Mouse (Mus musculus) neural tube, embryonic 13.5 days (tissue): ENCODE measurements around the gene Odf3b. TPM values are rescaled to one million over a fixed set of nuclear protein-coding genes. Genes with fewer than 3 reads are reported as not detected.
A peak's percentile ranks its signal among the peaks of the same experiment; 100 is the strongest.

ENCODE experiments used
- ATAC-seq: fragments of 200-750 bp; cut with Nextera tagmentation; 2 replicates; pipeline ENCODE4 v1.8.0; 2017; ENCODE audit warnings: low read depth, mild to moderate bottlenecking, moderate TSS enrichment, moderate library complexity
- H3K27ac ChIP-seq: fragments of 300-500 bp; sonication (generic); replicated peaks from 2 replicates; pipeline ENCODE4 v1.5.1; 2015; ENCODE audit warnings: moderate library complexity, mild to moderate bottlenecking, inconsistent platforms
- H3K27me3 ChIP-seq: fragments of 300-500 bp; sonication (generic); 2 replicates; pipeline ENCODE4 v1.6.1; 2015; ENCODE audit warnings: mild to moderate bottlenecking, inconsistent platforms
- H3K36me3 ChIP-seq: fragments of 300-500 bp; sonication (generic); 2 replicates; pipeline ENCODE4 v1.6.1; 2015; ENCODE audit warnings: mild to moderate bottlenecking, inconsistent platforms
- H3K4me1 ChIP-seq: fragments of 300-500 bp; sonication (generic); replicated peaks from 2 replicates; pipeline ENCODE4 v1.6.1; 2015; ENCODE audit warnings: inconsistent platforms
- H3K4me2 ChIP-seq: fragments of 300-500 bp; sonication (generic); 2 replicates; pipeline ENCODE4 v1.6.1; 2015; ENCODE audit warnings: inconsistent platforms, mild to moderate bottlenecking, moderate library complexity
- H3K4me3 ChIP-seq: fragments of 300-500 bp; sonication (generic); 2 replicates; pipeline ENCODE4 v1.5.1; 2015; ENCODE audit warnings: mild to moderate bottlenecking, inconsistent platforms
- H3K9ac ChIP-seq: fragments of 300-500 bp; sonication (generic); 2 replicates; pipeline ENCODE4 v1.6.1; 2015; ENCODE audit warnings: moderate library complexity, mild to moderate bottlenecking, inconsistent platforms
- H3K9me3 ChIP-seq: fragments of 300-500 bp; sonication (generic); 2 replicates; pipeline ENCODE4 v1.6.1; 2016; ENCODE audit warnings: inconsistent platforms
- WGBS: fragments of 180-500 bp; shearing (Covaris S2); methylation state at CpG from one replicate; pipeline ENCODE4 v1.1.7; 2015; 5-methylcytosine and 5-hydroxymethylcytosine counted together
- polyA plus RNA-seq: library from polyadenylated mRNA; unstranded; fragments of >200 nt; fragmentation: Nextera tagmentation; extraction: Ambion mirVana; gene quantifications from 2 replicates; pipeline ENCODE4 v1.2.1, GENCODE M21; 2015

The Odf3b gene
- polyA plus RNA-seq, 1 experiment from 2014 or later, result 0.27 TPM

DNA sequence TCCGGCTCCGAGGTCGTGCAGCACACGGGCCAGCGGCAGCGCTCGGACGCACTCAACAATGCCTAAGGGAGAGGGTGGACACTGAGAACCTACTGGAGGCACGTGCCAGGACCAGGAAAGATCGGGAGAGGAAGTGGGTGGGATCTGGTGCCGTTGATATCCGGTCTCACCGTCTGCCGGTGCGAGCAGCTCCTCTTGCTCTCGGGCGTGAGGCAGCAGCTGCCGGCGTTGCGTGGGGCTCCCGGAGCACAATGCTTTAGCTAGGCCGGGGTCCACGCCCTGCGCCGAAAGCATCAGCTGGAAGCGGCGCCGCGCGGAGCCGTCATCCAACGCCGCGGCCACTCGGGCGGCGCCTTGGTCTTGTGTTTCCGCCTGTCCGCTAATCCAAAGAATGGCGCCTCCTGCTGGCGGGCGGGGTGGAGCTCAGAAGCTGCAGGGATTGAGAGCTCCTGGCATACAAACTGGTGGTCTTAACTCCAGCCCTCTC is 5.3 kb downstream of the Odf3b start, which contains the start of gene Sco2:
Gene Sco2, minus strand, starts transcription at position 85 of the 487 bp plus-strand sequence.
- H3K4me3 ChIP-seq, result peak within 1 kb of the TSS; percentile 62
- H3K36me3 ChIP-seq, result peaks cover 40% of the 10 kb centered on the region
- peak within 1 kb of the TSS; percentile 94 for H3K27ac ChIP-seq
- peak within 1 kb of the TSS; percentile 80 for H3K9ac ChIP-seq
- H3K4me1 ChIP-seq, result peaks cover 32% of the 10 kb centered on the region
- under 1% methylated on average over 42 of the region's 42 CpGs for WGBS
- peak within 1 kb of the TSS; percentile 73 for H3K4me2 ChIP-seq
- H3K27me3 ChIP-seq, result peaks cover 38% of the 10 kb centered on the region
- no peaks in the 10 kb centered on the region for H3K9me3 ChIP-seq
- ATAC-seq, result peak; percentile 88

DNA sequence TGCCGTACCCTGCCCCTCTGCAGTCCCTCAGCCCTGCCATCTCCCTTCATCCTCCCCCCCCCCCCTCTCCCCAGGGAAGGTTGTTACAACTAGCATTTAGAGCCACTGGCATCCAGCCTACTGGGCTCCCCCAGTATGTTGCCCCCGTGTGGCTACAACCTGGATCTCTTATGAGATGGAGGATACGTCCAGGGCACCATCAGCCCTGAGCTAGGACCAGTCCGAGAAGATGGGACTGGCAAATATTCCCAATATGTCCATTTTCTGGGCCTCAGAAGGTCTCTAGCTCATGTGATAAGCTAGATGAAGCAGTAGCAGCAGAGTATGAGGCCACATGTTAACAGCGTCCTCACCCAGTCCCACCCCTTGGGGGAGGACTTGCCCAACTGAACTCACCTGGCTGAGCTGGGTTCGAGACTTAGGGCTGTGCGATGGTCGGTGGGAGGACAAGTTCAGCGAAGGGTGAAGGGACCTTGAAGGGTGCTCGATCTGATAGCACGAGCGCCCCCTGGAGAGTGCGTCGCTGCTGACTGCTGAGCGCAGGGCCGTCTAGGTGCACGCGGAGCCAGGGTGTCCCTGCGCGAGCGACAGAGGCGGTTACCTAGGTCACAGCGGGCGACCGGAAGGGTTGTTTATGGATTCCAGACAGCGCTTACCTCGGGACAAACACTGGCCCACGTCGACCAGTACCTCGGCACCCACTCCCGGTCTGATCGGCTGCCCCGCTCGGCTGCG is 5.9 kb downstream of the Odf3b start:
- Histone ChIP-seq H3K27ac (peak overlapping the region; percentile 94), H3K27me3 (peaks cover 32% of the 10 kb centered on the region), H3K9ac (peak overlapping the region; percentile 80), H3K4me3 (peak overlapping the region; percentile 62), H3K4me2 (peak overlapping the region; percentile 73), H3K9me3 (no peaks in the 10 kb centered on the region), H3K4me1 (peaks cover 26% of the 10 kb centered on the region), H3K36me3 (peaks cover 46% of the 10 kb centered on the region)
- peak; percentile 87 for ATAC-seq
- WGBS, result 1% methylated on average over 35 of the region's 35 CpGs

- H3K9ac ChIP-seq, result peak overlapping the region; percentile 80; the same call in 1 of the 2 replicates
- peaks cover 25% of the 10 kb centered on the region for H3K27me3 ChIP-seq
- 84% methylated on average over 7 of the region's 7 CpGs for WGBS
- no peak for ATAC-seq
- no peaks in the 10 kb centered on the region for H3K9me3 ChIP-seq
- peaks cover 24% of the 10 kb centered on the region for H3K4me1 ChIP-seq
- no peak overlapping the region for H3K27ac ChIP-seq
- H3K36me3 ChIP-seq, result peaks cover 53% of the 10 kb centered on the region
- peak overlapping the region; percentile 73 for H3K4me2 ChIP-seq
- H3K4me3 ChIP-seq, result peak overlapping the region; percentile 62
These were observed 6.5 kb downstream of the Odf3b start for GRCm38 (mm10) chr15:89372536-89372935.

- Histone ChIP-seq H3K9me3 (no peaks in the 10 kb centered on the region), H3K9ac (no peak overlapping the region), H3K4me2 (no peak overlapping the region), H3K4me3 (no peak overlapping the region), H3K36me3 (peaks cover 57% of the 10 kb centered on the region), H3K27ac (no peak overlapping the region), H3K4me1 (peaks cover 19% of the 10 kb centered on the region), H3K27me3 (peaks cover 21% of the 10 kb centered on the region)
- no peak for ATAC-seq
- 88% methylated on average over 13 of the region's 13 CpGs for WGBS
These were observed 7.0 kb downstream of the Odf3b start for GRCm38 (mm10) chr15:89372068-89372467.

DNA sequence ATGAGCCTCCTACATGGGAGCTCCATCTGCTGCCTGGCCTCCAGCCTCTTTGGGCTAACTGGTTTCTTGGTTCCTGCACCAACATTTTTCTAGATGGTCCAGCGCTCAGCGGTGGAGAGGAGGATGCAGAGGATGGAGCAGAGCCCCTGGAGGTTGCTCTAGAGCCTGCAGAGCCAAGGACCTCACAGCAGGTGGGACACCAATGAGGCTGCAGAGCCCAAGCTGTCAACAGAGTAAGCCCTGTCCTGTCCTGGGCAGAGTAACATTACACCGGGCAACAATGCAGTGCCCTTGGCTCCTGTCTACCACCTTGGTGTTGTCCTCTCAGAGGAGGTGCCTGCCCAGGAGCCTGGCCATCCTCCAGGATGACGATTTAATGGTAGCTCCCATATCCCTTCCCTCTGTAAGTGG is 13.9 kb downstream of the Odf3b start:
- H3K9me3 ChIP-seq, result no peaks in the 10 kb centered on the region
- H3K4me3 ChIP-seq, result no peak overlapping the region
- ATAC-seq, result no peak
- 91% methylated on average over 4 of the region's 4 CpGs for WGBS
- H3K4me1 ChIP-seq, result no peaks in the 10 kb centered on the region
- H3K36me3 ChIP-seq, result peaks cover 98% of the 10 kb centered on the region
- no peak overlapping the region for H3K4me2 ChIP-seq
- H3K9ac ChIP-seq, result no peak overlapping the region
- no peaks in the 10 kb centered on the region for H3K27me3 ChIP-seq
- no peak overlapping the region for H3K27ac ChIP-seq

GRCm38 (mm10) chr15:89363051-89363450 is 16.0 kb downstream of the Odf3b start:
- H3K9ac ChIP-seq, result no peak overlapping the region
- H3K4me2 ChIP-seq, result no peak overlapping the region
- H3K36me3 ChIP-seq, result peaks cover 78% of the 10 kb centered on the region
- H3K27me3 ChIP-seq, result no peaks in the 10 kb centered on the region
- WGBS, result 93% methylated on average over 7 of the region's 7 CpGs
- H3K4me1 ChIP-seq, result peaks cover 13% of the 10 kb centered on the region; the same call in 1 of the 2 replicates
- H3K27ac ChIP-seq, result no peak overlapping the region
- no peak for ATAC-seq
- no peaks in the 10 kb centered on the region for H3K9me3 ChIP-seq
- no peak overlapping the region for H3K4me3 ChIP-seq

- no peak overlapping the region for H3K4me2 ChIP-seq
- no peak for ATAC-seq
- WGBS, result 85% methylated on average over 3 of the region's 3 CpGs
These were observed 20.3 kb downstream of the Odf3b start for GRCm38 (mm10) chr15:89358784-89359183.

GRCm38 (mm10) chr15:89356372-89356771 is 22.7 kb downstream of the Odf3b start:
- WGBS, result 0% methylated on average over 15 of the region's 15 CpGs
- Histone ChIP-seq H3K27me3 (no peaks in the 10 kb centered on the region), H3K9ac (peak overlapping the region; percentile 90), H3K9me3 (no peaks in the 10 kb centered on the region), H3K4me2 (peak overlapping the region; percentile 86), H3K4me3 (peak overlapping the region; percentile 84), H3K4me1 (peaks cover 43% of the 10 kb centered on the region), H3K27ac (peak overlapping the region; percentile 86), H3K36me3 (peaks cover 39% of the 10 kb centered on the region)
- ATAC-seq, result peak; percentile 65

More at GRCm38 (mm10) chr15:89358784-89359183, 20.3 kb downstream of the Odf3b start:
- Histone ChIP-seq H3K4me3 (no peak overlapping the region), H3K27ac (no peak overlapping the region), H3K4me1 (peaks cover 43% of the 10 kb centered on the region), H3K9ac (no peak overlapping the region), H3K9me3 (no peaks in the 10 kb centered on the region), H3K27me3 (no peaks in the 10 kb centered on the region), H3K36me3 (peaks cover 38% of the 10 kb centered on the region)

GRCm38 (mm10) chr15:89355241-89356187 is 23.6 kb downstream of the Odf3b start, which contains the start of the genes Lmf2 and Ncaph2:
TSS of gene Lmf2 (minus strand) at chr15:89355659.
TSS of gene Ncaph2 (plus strand) at chr15:89355719.
- WGBS, result under 1% methylated on average over 64 of the region's 64 CpGs
- H3K27ac ChIP-seq, result peak within 1 kb of the TSS; percentile 86
- peaks cover 39% of the 10 kb centered on the region for H3K36me3 ChIP-seq
- peak within 1 kb of the TSS; percentile 86 for H3K4me2 ChIP-seq
- peak within 1 kb of the TSS; percentile 90 for H3K9ac ChIP-seq
- peaks cover 43% of the 10 kb centered on the region for H3K4me1 ChIP-seq
- peak; percentile 91 for ATAC-seq
- peak within 1 kb of the TSS; percentile 84 for H3K4me3 ChIP-seq
- H3K27me3 ChIP-seq, result no peaks in the 10 kb centered on the region
- no peaks in the 10 kb centered on the region for H3K9me3 ChIP-seq

DNA sequence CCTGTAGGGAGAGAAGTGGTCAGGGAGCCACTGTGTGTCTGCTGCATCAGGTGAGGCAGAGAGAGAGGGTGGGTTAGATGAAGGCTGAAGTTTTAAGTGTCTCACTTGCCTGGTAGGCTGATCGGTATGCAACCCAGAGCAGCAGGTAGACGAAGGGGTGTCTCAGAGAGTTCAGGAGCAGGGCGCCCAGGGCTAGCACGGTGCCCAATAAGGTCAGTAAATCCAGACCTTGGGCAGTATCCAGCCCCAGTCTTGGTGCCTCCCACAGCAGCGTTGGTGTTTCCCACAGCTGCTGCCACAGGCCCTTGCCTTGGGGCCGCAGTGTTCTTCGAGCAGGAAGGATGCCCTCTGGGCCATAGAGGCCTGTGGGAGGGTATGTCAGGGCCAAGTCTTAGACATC is 24.6 kb downstream of the Odf3b start:
- H3K27ac ChIP-seq, result no peak overlapping the region
- 0 out of 2 replicates have a peak, but pooled peaks have one; percentile 1 for ATAC-seq
- peak overlapping the region; percentile 90 for H3K9ac ChIP-seq
- H3K4me2 ChIP-seq, result peak overlapping the region; percentile 86
- 78% methylated on average over 7 of the region's 7 CpGs for WGBS
- peaks cover 44% of the 10 kb centered on the region for H3K36me3 ChIP-seq
- H3K4me1 ChIP-seq, result peaks cover 43% of the 10 kb centered on the region
- peak overlapping the region; percentile 84 for H3K4me3 ChIP-seq
- no peaks in the 10 kb centered on the region for H3K9me3 ChIP-seq
- no peaks in the 10 kb centered on the region for H3K27me3 ChIP-seq

DNA sequence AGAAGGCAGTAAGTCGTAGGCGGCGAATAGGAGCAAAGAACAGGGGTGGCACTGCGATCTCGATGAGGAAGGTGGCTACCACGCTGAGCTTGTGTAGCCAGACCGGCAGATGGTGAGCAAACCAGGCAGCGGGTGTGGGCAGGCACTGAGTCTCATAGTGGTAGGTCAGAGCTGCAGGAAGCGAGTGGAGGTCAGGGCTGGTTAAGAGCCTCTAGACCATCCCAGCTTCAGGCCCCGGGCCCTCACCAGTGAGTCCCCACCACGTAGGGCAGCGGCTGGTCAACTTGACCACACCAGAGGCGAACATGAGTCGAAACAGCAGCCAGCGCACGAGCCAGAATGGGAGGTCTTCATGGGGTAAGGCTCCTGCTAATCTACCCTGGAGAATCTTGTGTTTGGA is 25.2 kb downstream of the Odf3b start:
- Histone ChIP-seq H3K4me3 (peak overlapping the region; percentile 84; the same call in 1 of the 2 replicates), H3K27ac (no peak overlapping the region), H3K9ac (peak overlapping the region; percentile 90; the same call in 1 of the 2 replicates), H3K36me3 (peaks cover 44% of the 10 kb centered on the region), H3K4me2 (peak overlapping the region; percentile 86), H3K27me3 (no peaks in the 10 kb centered on the region), H3K9me3 (no peaks in the 10 kb centered on the region), H3K4me1 (peaks cover 37% of the 10 kb centered on the region)
- WGBS, result 97% methylated on average over 16 of the region's 16 CpGs
- no peak for ATAC-seq
